Mouse (Mus musculus) regulatory T cell (primary cell): ENCODE results near the gene Slc29a4.

Source experiments
- in situ Hi-C: fragments of 300-600 bp; cut with MboI, MseI; formaldehyde crosslinking; loops from one replicate; pipeline ENCODE4 v1.15.1; 2025; ENCODE audit warnings: high pct_unique_total_duplicates

Gene Slc29a4

GRCm38 (mm10) chr5:142739941-142740340 lies 47.6 kb downstream of the Slc29a4 start:
- in situ Hi-C loops: loop anchor here (10.0 kb wide), 1 partner anchor 745 kb away; no protein-coding TSS in a partner anchor

DNA sequence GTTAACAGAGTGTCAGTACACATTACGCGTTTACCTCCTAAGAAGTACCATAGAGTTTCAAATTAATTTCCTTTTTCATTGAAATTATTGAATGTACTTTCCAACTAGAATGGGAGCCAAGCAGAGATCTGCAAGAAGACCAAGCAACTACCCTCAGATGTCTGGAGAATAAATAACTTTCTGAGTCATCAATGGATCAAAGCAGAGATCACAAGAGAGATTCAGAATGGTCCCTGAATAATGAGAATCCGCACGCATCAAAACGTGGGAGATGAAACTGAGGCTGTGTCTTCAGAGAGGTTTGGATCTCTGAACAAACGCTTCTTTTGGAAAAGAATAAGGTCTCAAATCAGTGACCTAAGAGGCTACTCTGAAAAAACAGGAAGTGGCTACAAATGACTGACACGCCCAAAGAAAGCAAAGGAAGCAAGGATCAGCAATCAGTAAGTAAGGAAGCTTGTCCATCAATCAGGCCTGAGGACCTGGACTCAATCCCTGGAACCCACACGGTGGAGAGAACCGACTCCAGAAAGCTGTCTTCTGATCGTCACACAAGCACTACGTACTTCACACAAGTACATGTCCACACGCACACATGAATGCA lies 54.8 kb downstream of the Slc29a4 start:
- in situ Hi-C loops: no loop called here

GRCm38 (mm10) chr5:142750173-142750572 lies 57.9 kb downstream of the Slc29a4 start:
- in situ Hi-C loops: loop anchor here (5.0 kb wide), 1 partner anchor 122 kb away; no protein-coding TSS in a partner anchor

DNA sequence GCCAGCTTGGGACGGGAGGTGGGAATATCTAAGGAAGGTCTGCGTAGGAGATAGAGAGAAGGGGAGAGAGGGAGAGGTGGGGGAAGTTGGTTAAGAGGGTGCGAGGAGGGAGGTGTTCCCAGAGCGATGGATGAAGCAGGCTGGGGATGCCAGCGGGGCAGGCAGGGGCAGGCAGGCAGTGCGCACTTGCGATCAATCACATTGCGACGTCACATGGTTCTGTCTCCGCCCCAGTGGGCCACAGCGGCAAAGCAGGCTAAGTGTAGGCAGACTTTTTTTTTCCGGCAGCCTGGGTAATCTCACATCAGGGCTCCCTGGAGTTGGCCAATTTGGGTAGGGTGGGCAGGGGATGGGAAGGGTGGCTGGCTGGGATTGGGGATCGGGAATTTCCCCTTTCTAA lies 59.9 kb downstream of the Slc29a4 start:
- in situ Hi-C loops: loop anchor here (5.0 kb wide), 1 partner anchor 120 kb away; no protein-coding TSS in a partner anchor

GRCm38 (mm10) chr5:142759786-142760185 lies 67.5 kb downstream of the Slc29a4 start:
- in situ Hi-C loops: no loop called here

DNA sequence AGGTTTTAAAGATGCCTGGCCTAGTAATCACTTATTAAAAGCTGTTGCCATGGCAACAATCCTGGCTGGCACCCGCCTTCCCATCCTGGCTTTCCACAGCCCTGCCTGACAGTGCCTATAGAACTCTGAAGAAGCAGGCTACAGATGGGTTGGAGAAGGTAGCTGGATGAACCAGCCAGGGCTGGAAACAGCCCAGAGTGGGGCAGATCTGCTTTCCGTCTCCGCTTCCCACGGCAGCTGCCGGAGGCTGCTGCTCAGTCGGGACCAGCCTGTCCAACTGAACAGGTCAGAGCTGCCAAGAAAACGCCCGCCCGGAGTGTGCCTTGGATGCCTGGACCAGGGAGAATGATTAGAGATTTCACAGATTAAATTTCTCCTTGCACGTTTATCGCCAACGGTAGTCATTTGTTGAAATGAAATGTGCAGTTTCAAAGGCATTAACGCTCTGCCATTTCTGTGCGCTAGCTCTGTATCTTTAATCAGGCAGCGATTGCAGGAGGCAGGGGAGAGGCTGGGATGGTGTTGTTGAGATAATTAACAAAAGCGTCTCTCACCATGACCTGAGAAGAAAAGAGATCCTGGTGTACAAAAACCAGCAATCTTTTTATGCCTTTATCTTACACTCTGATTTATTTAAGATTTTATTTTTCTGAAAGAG lies 69.1 kb downstream of the Slc29a4 start:
- in situ Hi-C loops: no loop called here

GRCm38 (mm10) chr5:142762082-142762807 lies 69.9 kb downstream of the Slc29a4 start:
- in situ Hi-C loops: no loop called here

- in situ Hi-C loops: no loop called here
Observed at GRCm38 (mm10) chr5:142764306-142764705, 72.0 kb downstream of the Slc29a4 start.

DNA sequence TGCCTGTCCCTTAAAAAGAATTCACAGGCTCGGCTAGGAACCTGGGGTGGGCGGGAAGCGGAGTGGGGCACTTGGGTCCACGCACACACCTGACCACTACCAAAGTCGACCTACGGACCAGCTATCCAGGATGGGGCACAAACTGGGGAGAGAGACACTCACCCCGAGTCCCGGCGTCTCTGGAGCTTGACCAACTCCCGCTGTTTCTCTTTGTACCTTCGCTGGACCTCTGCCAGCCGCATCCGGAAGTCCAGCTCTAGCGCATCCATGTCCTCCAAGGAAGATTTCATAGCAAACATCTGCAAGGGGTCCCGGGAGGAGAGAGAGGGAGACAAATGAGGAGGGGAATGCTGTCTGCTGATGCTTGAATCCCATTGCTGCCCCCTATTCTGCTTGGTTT lies 72.6 kb downstream of the Slc29a4 start:
- in situ Hi-C loops: no loop called here

- in situ Hi-C loops: no loop called here
Observed at GRCm38 (mm10) chr5:142766708-142767107, 74.4 kb downstream of the Slc29a4 start.

DNA sequence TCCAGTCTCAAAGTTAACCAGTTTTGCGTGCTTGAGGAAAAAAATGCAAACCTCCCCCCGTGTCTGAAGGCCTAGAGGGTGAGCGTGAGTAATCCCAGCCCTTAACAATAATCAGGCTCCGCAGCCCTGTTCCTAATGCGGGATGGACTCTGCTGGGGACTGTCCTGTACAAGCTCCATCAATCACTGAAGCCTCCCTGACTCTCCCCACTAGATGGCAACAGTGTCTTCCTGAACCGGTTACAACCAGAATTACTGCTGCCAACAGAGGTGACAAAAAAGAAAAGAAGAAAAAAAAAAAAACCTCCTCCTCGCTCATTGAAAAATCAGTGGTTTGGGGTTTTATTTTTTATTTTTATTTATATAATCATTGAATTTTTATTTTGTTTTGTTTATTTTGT lies 75.6 kb downstream of the Slc29a4 start:
- in situ Hi-C loops: no loop called here

- in situ Hi-C loops: no loop called here
Observed at GRCm38 (mm10) chr5:142768352-142769267, 76.3 kb downstream of the Slc29a4 start.

DNA sequence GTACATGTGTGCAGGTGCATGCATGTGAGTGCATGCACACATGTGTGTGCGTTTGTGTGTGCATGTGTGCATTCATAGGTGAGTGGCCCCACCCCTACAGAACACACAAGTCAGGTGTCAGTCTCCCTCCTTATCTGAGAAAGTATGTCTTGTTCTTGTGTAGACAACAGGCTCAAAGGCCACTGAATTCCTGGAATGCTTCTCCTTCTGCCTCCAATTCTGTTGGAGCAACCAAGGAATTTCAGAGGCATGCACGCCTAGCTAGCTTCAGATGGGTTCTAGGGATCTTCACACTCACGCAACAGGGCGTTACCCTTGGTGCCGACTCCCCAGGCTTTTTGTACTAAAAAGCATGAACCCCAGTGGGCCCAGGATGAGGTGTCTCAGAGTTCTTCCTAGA lies 77.3 kb downstream of the Slc29a4 start:
- in situ Hi-C loops: no loop called here

DNA sequence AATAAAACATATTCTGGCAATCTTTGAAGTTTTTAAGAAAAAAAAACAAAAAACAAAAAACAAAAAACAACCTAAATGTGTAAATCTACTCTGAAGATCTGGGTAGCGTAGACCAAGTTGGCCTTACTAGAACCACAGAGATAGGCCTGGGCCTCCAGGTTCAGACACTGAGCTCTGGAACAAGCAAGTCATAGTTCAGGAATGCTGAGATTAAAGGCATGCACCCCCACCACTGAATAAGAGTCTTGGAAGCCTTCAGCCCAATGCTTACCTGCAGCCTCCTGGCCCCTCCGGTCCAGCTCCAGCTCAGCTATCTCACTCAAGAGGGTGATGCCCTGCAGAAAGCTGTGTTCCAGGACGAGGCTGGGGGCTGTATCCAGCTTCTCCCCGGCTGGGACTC lies 78.7 kb downstream of the Slc29a4 start:
- in situ Hi-C loops: no loop called here

DNA sequence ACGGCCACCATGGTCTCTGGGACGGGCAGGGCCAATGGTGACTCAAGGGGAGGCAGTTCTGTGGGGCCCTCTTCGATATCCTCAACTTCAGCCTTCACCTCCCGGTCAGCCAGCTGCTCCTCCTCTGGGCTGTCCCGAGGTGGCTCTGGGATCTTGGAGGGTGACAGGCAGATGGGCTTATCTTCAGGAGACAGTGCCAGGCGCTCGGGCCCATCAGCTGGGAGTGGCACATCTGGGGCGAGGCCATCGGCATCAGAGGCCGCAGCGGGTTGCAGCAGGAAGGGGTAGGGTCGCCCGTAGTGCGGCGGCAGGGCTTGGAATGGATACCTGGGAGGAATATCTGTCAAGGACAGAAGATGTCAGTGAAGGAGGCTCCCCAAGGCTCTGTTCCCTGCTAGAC lies 79.7 kb downstream of the Slc29a4 start:
- in situ Hi-C loops: no loop called here
